Mouse (Mus musculus) E14TG2a.4 (cell line): ENCODE results near the gene Lman2l.

Source experiments
- H3K27me3 ChIP-seq: 2 replicates; pipeline ENCODE4 v1.6.1; 2014; ENCODE audit warnings: low read length, control low read depth; ENCODE audit not compliant: insufficient read depth
- H3K36me3 ChIP-seq: 2 replicates; pipeline ENCODE4 v1.6.1; 2014; ENCODE audit warnings: low read length, control low read depth; ENCODE audit not compliant: insufficient read depth
- H3K4me1 ChIP-seq: replicated peaks from 2 replicates; pipeline ENCODE4 v1.6.1; 2014; ENCODE audit warnings: low read depth, low read length, control low read depth
- H3K4me3 ChIP-seq: replicated peaks from 2 replicates; pipeline ENCODE4 v1.5.1; 2014; ENCODE audit warnings: mild to moderate bottlenecking, low read length
- H3K9me3 ChIP-seq: 2 replicates; pipeline ENCODE4 v1.6.1; 2014; ENCODE audit warnings: low read length, control low read depth
- CTCF ChIP-seq: conservative IDR thresholded peaks from 2 replicates; pipeline ENCODE4 v1.5.1; 2014; ENCODE audit warnings: low read length
- NANOG ChIP-seq: IDR thresholded peaks from 2 replicates; pipeline ENCODE4 v1.6.1; 2014; ENCODE audit warnings: borderline replicate concordance, low read length, mixed read lengths
- POU5F1 ChIP-seq: IDR thresholded peaks from 2 replicates; pipeline ENCODE4 v1.6.1; 2014; ENCODE audit warnings: low read length, borderline replicate concordance

Gene Lman2l

DNA sequence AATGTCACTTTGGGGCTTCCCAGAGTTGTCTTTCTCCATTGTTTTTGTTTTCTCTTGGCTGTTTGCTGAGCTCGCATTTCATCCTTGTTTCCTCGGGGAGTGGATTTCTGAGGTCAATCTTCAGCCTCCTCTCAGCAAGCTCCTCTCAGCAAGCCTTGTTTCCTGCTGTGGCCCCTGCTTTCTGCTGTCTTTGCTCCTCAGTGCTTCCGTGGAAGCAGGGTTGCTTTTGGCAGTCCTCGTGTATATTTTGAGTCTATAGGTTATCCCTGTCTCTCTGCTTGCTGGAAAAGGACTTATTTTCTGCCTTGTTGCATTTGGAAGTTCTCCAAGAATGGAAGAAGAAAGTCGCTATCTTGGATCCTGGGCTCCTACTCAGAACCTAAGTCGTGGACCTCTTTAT, 48.0 kb downstream of the Lman2l start:
- no peak for TF ChIP-seq NANOG
- TF ChIP-seq POU5F1, result no peak
- no peak for TF ChIP-seq CTCF
- Histone ChIP-seq H3K4me3 (no peak overlapping the region), H3K27me3 (peaks cover 7% of the 10 kb centered on the region; the same call in 1 of the 2 replicates), H3K36me3 (no peaks in the 10 kb centered on the region), H3K9me3 (no peaks in the 10 kb centered on the region), H3K4me1 (no peaks in the 10 kb centered on the region)

DNA sequence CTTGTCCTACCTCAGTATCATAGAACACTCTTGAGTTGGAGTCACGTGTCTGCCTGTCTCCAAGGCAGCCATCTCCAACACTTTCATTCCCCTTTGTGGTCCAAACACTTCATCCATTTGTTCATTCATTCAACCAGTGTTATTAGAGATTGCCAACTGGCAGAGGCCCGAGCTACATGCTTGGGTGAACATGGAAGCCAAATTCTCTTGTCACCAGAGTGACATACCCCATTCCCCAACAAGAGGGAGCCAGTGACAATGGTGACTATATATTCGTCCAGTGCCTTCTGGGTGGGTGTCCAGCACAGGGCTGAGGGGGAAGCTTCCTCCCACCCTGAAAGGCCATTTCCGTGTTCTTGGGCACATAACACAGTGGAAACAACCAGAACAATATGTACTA, 65.5 kb downstream of the Lman2l start:
- TF ChIP-seq POU5F1 (no peak), CTCF (no peak), NANOG (no peak)
- Histone ChIP-seq H3K36me3 (no peaks in the 10 kb centered on the region), H3K4me1 (no peaks in the 10 kb centered on the region), H3K4me3 (no peak overlapping the region), H3K9me3 (no peaks in the 10 kb centered on the region), H3K27me3 (peaks cover 31% of the 10 kb centered on the region)

DNA sequence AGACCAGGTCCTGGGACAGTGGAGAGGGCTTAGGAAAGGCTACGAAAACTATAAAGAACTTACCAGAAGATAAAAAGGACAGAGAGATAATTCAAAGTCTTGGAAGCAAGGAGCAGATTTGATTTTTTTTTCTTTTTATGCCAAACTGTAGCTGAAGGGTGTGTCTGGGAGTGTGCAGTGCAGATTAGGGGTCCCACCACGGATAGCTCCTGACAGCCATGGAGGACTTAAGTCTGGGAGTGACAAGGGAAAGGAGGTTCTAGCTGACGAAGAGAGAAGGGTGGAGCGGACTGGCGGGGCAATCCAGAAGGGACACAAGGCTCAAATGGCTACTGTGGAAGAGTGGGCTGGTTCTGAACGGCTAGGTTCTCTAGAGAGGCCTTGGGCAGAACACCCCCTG, 66.2 kb downstream of the Lman2l start:
- H3K36me3 ChIP-seq, result no peaks in the 10 kb centered on the region
- peaks cover 3% of the 10 kb centered on the region for H3K9me3 ChIP-seq
- H3K4me1 ChIP-seq, result no peaks in the 10 kb centered on the region
- TF ChIP-seq NANOG (no peak), CTCF (no peak), POU5F1 (no peak)
- H3K27me3 ChIP-seq, result peaks cover 36% of the 10 kb centered on the region
- H3K4me3 ChIP-seq, result no peak overlapping the region

DNA sequence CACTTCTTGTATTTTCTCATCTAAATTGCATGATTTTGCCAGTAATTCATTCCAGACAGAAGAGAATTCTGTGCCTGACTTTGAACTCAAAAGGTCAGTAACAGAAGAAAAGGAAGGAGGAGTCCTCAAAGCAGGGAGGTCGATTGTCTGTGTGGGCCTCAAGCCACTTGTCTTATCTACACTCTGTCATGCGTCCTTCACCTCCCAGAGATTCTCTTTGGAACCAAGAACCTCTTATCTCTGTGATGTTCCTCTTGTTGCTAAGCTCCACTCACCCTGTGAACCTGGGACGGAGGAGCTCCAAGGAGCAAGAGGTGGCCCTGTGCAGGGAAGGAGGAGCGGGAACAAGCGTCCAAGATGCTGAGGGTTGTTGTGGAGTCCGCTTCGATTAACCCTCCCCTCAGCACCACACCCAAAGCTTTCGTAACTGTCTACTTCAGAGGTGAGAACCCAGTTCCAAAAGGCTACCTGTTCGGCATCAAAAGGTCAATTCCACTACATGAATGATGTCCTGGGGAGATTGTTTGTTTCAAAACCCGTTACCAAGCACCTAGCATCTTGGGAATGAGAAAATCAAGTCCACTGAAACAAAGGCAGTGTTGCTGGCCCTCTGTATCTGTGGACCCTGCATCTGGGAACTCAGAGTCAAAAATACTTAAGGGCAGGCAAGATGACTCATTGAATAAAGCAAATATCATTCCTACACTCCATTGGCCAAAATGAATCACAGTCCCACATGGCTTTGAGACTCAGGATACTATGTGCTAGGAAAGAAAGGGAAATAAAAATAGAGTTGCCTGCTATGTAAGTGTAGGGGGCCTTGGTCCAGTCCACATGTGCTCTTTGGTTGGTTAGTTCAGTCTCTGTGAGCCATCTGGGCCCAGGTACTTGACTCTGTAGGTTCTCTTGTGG, 72.9 kb downstream of the Lman2l start, which contains the start of gene Fer1l5:
Fer1l5 (plus strand) TSS at position 358 of the 912 bp plus-strand sequence.
- H3K9me3 ChIP-seq, result peaks cover 8% of the 10 kb centered on the region
- no peak within 1 kb of the TSS for H3K4me3 ChIP-seq
- H3K36me3 ChIP-seq, result 0 out of 2 replicates have a peak, but pooled peaks cover 4% of the 10 kb centered on the region
- H3K4me1 ChIP-seq, result peaks cover 15% of the 10 kb centered on the region
- H3K27me3 ChIP-seq, result peaks cover 45% of the 10 kb centered on the region
- TF ChIP-seq NANOG, result no peak
- no peak for TF ChIP-seq CTCF
- no peak for TF ChIP-seq POU5F1

DNA sequence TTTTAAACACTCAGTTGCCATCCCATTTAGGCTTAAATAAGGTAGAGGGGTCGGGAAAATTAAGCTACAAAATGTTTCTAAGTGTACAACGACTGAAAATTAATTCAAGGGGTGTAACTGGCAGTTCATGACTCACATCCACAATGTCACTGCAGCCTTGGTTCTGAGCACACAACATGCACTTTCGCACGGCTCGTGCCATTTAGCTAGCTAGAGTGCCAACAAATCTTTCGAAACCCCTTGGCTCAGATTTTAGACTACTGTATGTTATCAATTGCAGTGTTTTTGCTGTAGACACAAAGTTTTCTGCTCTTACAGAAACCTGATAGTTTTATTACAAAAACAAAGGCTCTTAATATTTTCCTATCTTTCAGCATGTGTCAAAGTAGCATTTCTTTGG, 74.2 kb downstream of the Lman2l start:
- Histone ChIP-seq H3K4me1 (peaks cover 23% of the 10 kb centered on the region), H3K4me3 (no peak overlapping the region), H3K9me3 (peaks cover 8% of the 10 kb centered on the region), H3K36me3 (peaks cover 14% of the 10 kb centered on the region), H3K27me3 (peaks cover 42% of the 10 kb centered on the region)
- TF ChIP-seq NANOG (no peak), CTCF (no peak), POU5F1 (no peak)
